Mouse (Mus musculus) gastrocnemius, postnatal 25 days (tissue): ENCODE results near the gene Zfp768. TPM values are rescaled to one million over a fixed set of nuclear protein-coding genes. Genes with fewer than 3 reads are reported as not detected.

Experiments used
- DNase-seq: peaks from one replicate; pipeline ENCODE4 v3.0.0; 2022
- total RNA-seq, 2 experiments: library from RNA; stranded (reverse); gene quantifications; 1 replicate in 1 of 2; 2 replicates in 1 of 2; pipeline ENCODE4 v1.2.3; 2021

The Zfp768 gene
- total RNA-seq, 2 experiments from 2014 or later = 27.0 to 28.4 TPM

GRCm38 (mm10) chr7:127296786-127297555 is 48.4 kb downstream of the Zfp768 start:
- no peak for DNase-seq

DNA sequence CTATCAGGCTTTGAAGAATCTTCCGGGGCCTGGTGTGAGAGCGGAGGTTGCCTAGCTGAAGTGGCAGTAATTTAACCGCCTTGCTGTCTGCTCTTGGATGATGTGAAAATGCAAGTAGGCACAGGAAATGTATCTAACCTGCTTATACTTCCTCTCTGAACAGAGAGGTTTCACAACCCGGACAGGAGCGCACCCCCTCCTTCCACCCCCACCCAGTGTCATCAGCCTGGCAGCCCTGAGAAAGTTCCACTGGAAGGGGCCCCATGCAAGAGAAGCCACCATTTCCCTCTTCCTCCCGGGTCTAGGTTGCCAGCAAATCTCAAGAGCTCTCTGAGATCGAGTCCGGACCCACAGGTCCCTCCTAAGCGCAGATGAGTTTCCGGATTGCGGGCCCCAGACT is 49.3 kb downstream of the Zfp768 start, which contains the start of gene Itgal:
TSS of gene Itgal (plus strand) at position 163 of the 400 bp plus-strand sequence.
- DNase-seq = no peak

Other genes starting within 250 kb of the Zfp768 start
- gene Qprt, start 223.4 kb downstream of the Zfp768 start, total RNA-seq = under 1 TPM; 0.43 to 0.51 TPM
- under 1 TPM; 0.13 to 0.16 TPM for gene Spn, start 207.8 kb downstream of the Zfp768 start, total RNA-seq
- 10 to 100 TPM; 26.2 to 28.2 TPM for gene Cd2bp2, start 149.5 kb downstream of the Zfp768 start, total RNA-seq
- gene Tbc1d10b, start 137.1 kb downstream of the Zfp768 start, total RNA-seq = 10 to 100 TPM; 32.8 to 34.1 TPM
- over 10,000 TPM; 49,123 to 49,891 TPM for gene Mylpf, start 136.7 kb downstream of the Zfp768 start, total RNA-seq
- 1 to 10 TPM; 4.0 to 4.2 TPM for gene Zfp553, start 112.5 kb downstream of the Zfp768 start, total RNA-seq
- gene Sept1, start 112.5 kb downstream of the Zfp768 start, total RNA-seq = 1 to 10 TPM; 1.5 to 1.7 TPM
- gene Zfp771, start 101.3 kb downstream of the Zfp768 start, total RNA-seq = 10 to 100 TPM; 15.8 to 16.8 TPM
- gene Dctpp1, start 84.9 kb downstream of the Zfp768 start, total RNA-seq = 10 to 100 TPM; 26.5 to 28.7 TPM
- 10 to 100 TPM; 28.6 to 30.7 TPM for gene Sephs2, start 71.5 kb downstream of the Zfp768 start, total RNA-seq
- gene Itgal, start 49.3 kb downstream of the Zfp768 start, total RNA-seq = under 1 TPM; 0.26 to 0.40 TPM
- 1 to 10 TPM; 2.9 to 3.0 TPM for gene Zfp747, start 30.5 kb upstream of the Zfp768 start, total RNA-seq
- 1 to 10 TPM; 1.5 TPM for gene 9130019O22Rik, start 41.6 kb upstream of the Zfp768 start, total RNA-seq
- 1 to 10 TPM; 1.7 to 1.8 TPM for gene E430018J23Rik, start 48.0 kb upstream of the Zfp768 start, total RNA-seq
- 1 to 10 TPM; 1.7 TPM for gene Zfp764, start 61.2 kb upstream of the Zfp768 start, total RNA-seq
- gene Zfp688, start 76.5 kb upstream of the Zfp768 start, total RNA-seq = 1 to 10 TPM; 2.0 to 2.7 TPM
- gene Zfp689, start 103.6 kb upstream of the Zfp768 start, total RNA-seq = 1 to 10 TPM in 1 of 2 experiments, under 1 TPM in 1; 0.67 to 1.0 TPM
- 10 to 100 TPM; 17.3 to 17.7 TPM for gene Prr14, start 114.0 kb upstream of the Zfp768 start, total RNA-seq
- 10 to 100 TPM; 15.8 to 16.8 TPM for gene Fbrs, start 133.6 kb upstream of the Zfp768 start, total RNA-seq
- gene Srcap, start 166.4 kb upstream of the Zfp768 start, total RNA-seq = 10 to 100 TPM; 46.1 to 47.6 TPM
- gene Gm42715, start 174.0 kb upstream of the Zfp768 start, total RNA-seq = 1 to 10 TPM; 4.7 to 5.2 TPM
- not detected for gene Tmem265, start 215.8 kb upstream of the Zfp768 start, total RNA-seq
- 1 to 10 TPM; 8.2 to 9.4 TPM for gene Phkg2, start 227.8 kb upstream of the Zfp768 start, total RNA-seq
- 1 to 10 TPM; 2.1 to 4.5 TPM for gene Ccdc189, start 243.0 kb upstream of the Zfp768 start, total RNA-seq
- gene Rnf40, start 243.2 kb upstream of the Zfp768 start, total RNA-seq = 10 to 100 TPM; 29.4 to 30.0 TPM